Mouse (Mus musculus) common myeloid progenitor, adult 5-6 weeks (primary cell): Measurements from ENCODE around the gene Gm35315. TPM values are rescaled to one million over a fixed set of nuclear protein-coding genes. Genes with fewer than 3 reads are reported as not detected.
"Not testable (repeated sequence)": the region's sequence is repeated elsewhere in the genome, so short reads cannot be mapped to it uniquely, and the experiment has no call there.

Source experiments
- ATAC-seq: replicated peaks from 2 replicates; pipeline ENCODE4 v1.8.0; 2016; ENCODE audit warnings: low read depth, mild to moderate bottlenecking, moderate TSS enrichment, inconsistent platforms; ENCODE audit not compliant: poor library complexity, severe bottlenecking
- total RNA-seq: library from RNA; stranded (forward); fragments of 200-1000, 187-1606 nt; gene quantifications from 2 replicates; pipeline ENCODE4 v1.2.3, GENCODE M21; 2017

Gene Gm35315
- total RNA-seq, 1 experiment from 2014 or later, result 3.0 TPM

GRCm38 (mm10) chr5:110102429-110102828 lies 8.2 kb upstream of the Gm35315 start:
- no peak for ATAC-seq

DNA sequence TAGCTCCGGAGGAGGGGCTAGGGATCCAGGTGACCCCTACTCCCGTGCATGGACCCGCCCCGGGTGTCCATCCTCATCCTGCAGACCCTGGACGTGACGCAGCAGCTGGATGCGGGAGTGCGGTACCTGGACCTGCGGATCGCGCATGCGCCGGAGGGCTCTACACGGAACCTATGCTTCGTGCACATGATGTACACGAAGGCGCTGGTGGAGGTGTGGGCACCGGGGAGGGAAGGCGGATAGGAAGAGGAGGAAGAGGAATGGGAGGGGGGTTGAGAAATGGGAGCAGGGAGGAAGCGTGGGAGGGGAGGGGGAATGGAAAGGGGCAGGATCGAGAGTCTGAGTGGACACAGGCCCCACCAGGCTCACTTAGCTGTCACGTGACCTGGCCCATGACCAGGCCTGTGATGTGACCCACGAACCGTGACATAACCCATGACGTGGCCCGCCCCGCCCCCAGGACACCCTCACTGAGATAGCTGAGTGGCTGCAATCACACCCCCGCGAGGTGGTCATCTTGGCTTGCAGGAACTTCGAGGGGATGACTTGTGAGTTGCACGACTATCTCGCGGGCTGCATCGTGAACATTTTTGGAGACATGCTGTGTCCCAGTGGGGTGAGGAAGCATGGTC lies 7.6 kb upstream of the Gm35315 start:
- peak; percentile 20 for ATAC-seq

DNA sequence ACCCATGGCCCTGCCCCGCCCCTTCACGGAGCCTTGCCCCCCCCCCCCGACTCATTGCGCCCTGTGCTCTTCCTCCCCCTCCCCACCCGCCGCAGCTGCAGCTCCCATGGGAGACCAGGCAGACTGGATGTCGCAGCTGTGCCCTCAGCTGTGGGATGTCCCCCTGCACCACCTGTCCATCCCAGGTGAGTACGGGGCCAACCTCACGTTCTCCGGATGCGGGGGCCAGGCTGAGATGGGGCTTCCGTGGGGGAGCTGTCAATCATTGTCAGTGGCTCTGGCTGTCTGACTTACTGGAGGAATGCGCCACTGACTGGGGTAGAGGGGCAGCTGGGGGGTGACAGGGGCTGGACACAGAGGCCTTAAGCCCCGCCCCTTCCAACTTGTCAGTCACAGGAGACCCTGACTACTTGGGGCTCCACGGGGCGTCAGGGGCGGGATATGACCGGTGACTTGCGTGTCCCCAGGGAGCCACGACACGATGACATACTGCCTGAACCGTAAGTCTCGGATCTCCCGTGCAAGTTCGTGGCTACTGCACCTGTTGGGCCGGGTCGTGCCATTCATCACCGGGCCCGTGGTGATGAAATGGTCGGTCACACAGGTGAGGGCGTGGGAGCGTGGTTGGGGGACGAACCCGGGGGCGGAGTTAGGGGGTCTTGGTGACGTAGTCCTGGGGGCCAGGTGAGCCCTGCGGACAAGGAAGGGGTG lies 6.9 kb upstream of the Gm35315 start:
- peak; percentile 48 for ATAC-seq

GRCm38 (mm10) chr5:110099656-110100580 lies 5.7 kb upstream of the Gm35315 start, which contains the start of gene Plcxd1:
Plcxd1 (plus strand) TSS chr5:110099969.
- 0 out of 2 replicates have a peak, but pooled peaks have one; percentile 7 for ATAC-seq

DNA sequence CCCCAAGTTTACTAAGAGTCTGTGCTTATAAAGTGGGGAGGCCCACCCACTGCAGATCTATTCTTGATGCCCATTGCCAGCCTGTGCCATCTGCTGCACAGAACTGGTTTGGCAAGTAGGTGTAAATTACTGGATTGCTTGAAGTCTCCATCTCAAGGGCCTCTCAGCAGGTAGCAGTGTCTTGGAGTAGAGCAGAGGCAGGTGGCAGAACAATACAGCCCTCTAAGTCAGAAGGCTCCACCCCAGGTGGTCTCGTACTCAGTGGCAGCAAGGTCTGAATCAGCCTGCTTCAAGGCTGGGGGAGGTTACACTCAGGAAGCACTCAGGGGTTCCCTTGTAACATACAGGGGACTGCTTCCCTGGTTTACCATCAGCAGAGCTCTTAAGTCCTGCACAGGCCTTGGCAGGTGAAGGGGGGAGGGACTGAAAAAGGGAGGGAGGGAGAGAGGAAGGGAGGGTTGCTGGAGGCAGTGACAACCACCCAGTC lies 4.8 kb upstream of the Gm35315 start:
- ATAC-seq, result no peak

GRCm38 (mm10) chr5:110094847-110095213 lies 610 bp upstream of the Gm35315 start:
- peak; percentile 33 for ATAC-seq

GRCm38 (mm10) chr5:110091546-110091945 lies 2.7 kb downstream of the Gm35315 start:
- ATAC-seq, result no peak

DNA sequence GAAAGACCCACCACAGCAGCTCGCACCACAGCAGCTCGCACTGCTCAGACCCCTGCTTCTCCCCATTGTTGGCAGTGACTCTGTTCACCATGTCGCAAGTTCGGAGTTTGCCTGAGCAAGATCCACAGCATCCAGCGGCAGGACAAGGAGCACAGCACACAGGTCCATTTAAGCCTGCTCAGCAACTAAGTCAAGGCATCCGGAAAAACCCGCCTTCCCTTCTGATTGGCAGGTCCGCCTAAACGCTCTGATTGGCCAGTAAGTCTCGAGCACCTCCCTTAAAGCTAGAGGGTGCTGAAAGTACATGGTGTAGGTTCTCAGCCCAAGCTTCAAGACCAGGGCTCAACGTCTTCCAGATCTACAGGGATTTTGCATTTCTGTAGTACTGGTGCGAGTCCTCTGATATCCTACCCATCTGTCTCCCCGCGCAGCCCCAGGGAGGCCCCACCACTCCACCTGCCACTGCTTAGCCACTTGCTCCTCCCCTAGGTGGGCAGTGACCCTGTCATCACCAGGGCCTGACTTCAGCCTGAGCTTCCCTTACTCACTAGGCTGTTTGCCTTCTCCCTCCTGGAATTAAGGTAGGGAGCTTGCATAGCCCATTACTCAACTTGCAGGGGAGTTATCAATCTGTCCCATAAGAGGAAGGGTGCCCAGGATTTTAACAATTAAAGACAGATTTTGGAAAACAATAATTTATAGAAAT lies 7.9 kb downstream of the Gm35315 start:
- ATAC-seq, result no peak

GRCm38 (mm10) chr5:110082961-110083360 lies 11.3 kb downstream of the Gm35315 start:
- ATAC-seq, result no peak

DNA sequence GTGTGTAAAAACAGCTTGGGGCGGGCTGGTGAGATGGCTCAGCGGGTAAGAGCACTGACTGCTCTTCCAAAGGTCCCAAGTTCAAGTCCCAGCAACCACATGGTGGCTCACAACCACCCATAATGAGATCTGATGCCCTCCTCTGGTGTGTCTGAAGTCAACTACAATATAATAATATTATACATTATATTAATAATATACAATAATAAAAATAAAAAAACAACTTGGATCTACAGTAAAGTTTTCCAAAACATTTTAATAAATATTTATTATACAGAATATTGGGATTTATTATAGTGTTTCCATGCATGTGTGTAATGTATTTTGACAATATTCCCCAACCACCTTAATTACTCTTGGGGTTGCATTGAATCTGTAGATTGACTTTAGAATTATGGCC lies 21.8 kb downstream of the Gm35315 start, which contains the start of gene Gm17655:
Gm17655 (minus strand) TSS at position 101 of the 400 bp plus-strand sequence.
- not testable (repeated sequence) for ATAC-seq

GRCm38 (mm10) chr5:110057637-110058408 lies 36.4 kb downstream of the Gm35315 start:
- peak; percentile 99 for ATAC-seq

Other genes with a start within 250 kb of the Gm35315 start
- gene Gm15446, start 171.0 kb downstream of the Gm35315 start, total RNA-seq, result 164 and 199 TPM in 2 replicates
- gene Zfp932, start 97.9 kb downstream of the Gm35315 start, total RNA-seq, result 77.3 and 92.4 TPM in 2 replicates
- gene Gm17655, start 21.9 kb downstream of the Gm35315 start, total RNA-seq, result 4.0 and 10.4 TPM in 2 replicates
- 0.05 TPM in 1 of 2 replicates, not detected in the other for gene Plcxd1, start 5.5 kb upstream of the Gm35315 start, total RNA-seq
- gene Gtpbp6, start 13.8 kb upstream of the Gm35315 start, total RNA-seq, result 15.7 and 18.0 TPM in 2 replicates
- 11.7 and 16.1 TPM in 2 replicates for gene Zfp605, start 15.7 kb upstream of the Gm35315 start, total RNA-seq
- 46.9 and 66.0 TPM in 2 replicates for gene Chfr, start 41.4 kb upstream of the Gm35315 start, total RNA-seq
- gene Golga3, start 82.3 kb upstream of the Gm35315 start, total RNA-seq, result 23.5 and 35.6 TPM in 2 replicates
- gene Ankle2, start 136.6 kb upstream of the Gm35315 start, total RNA-seq, result 55.2 and 75.7 TPM in 2 replicates
- 32.5 and 36.6 TPM in 2 replicates for gene Pgam5, start 175.5 kb upstream of the Gm35315 start, total RNA-seq
- gene Pxmp2, start 191.8 kb upstream of the Gm35315 start, total RNA-seq, result 6.2 and 8.7 TPM in 2 replicates
- 61.1 and 69.1 TPM in 2 replicates for gene Pole, start 191.9 kb upstream of the Gm35315 start, total RNA-seq
- 0.05 TPM in 1 of 2 replicates, not detected in the other for gene P2rx2, start 248.8 kb upstream of the Gm35315 start, total RNA-seq